Mouse (Mus musculus) midbrain, embryonic 10.5 days (tissue): ENCODE measurements at regions not wholly inside any gene's neighbourhood (a gene's known extent, or its start where the extent isn't known, plus 50 kb on each side); places are given as distances from the start of the nearest gene placed in this dataset.

Experiments
- DNase-seq: peaks from one replicate; pipeline ENCODE4 v3.0.0-alpha.2; 2017; ENCODE audit warnings: low spot score
- H3K27ac ChIP-seq: fragments of 300-500 bp; sonication (generic); replicated peaks from 2 replicates; pipeline ENCODE4 v1.5.1; 2016; ENCODE audit warnings: mild to moderate bottlenecking
- H3K27me3 ChIP-seq: fragments of 300-500 bp; sonication (generic); 2 replicates; pipeline ENCODE4 v1.6.1; 2016; ENCODE audit warnings: low read depth, mild to moderate bottlenecking; ENCODE audit not compliant: poor library complexity, severe bottlenecking
- H3K36me3 ChIP-seq: fragments of 300-500 bp; sonication (generic); 2 replicates; pipeline ENCODE4 v1.6.1; 2016; ENCODE audit warnings: mild to moderate bottlenecking, moderate library complexity
- H3K4me1 ChIP-seq: fragments of 300-500 bp; sonication (generic); 2 replicates; pipeline ENCODE4 v1.6.1; 2016
- H3K4me3 ChIP-seq: fragments of 300-500 bp; sonication (generic); 2 replicates; pipeline ENCODE4 v1.5.1; 2016; ENCODE audit warnings: mild to moderate bottlenecking, moderate library complexity
- H3K9me3 ChIP-seq: fragments of 300-500 bp; sonication (generic); replicated peaks from 2 replicates; pipeline ENCODE4 v1.6.1; 2016; ENCODE audit warnings: mild to moderate bottlenecking
- WGBS: fragments of 180-500 bp; shearing (Covaris S2); methylation state at CpG from one replicate; pipeline ENCODE4 v1.1.7; 2016; 5-methylcytosine and 5-hydroxymethylcytosine counted together

GRCm38 (mm10) chrX:77307374-77307773 is 203.4 kb upstream of the Tbl1x start:
- no peaks in the 10 kb centered on the region for H3K4me1 ChIP-seq
- no peak overlapping the region for H3K27ac ChIP-seq
- H3K4me3 ChIP-seq = no peak overlapping the region
- H3K27me3 ChIP-seq = no peaks in the 10 kb centered on the region
- H3K9me3 ChIP-seq = no peaks in the 10 kb centered on the region
- WGBS = 71% methylated on average over 1 of the region's 1 CpGs
- no peak for DNase-seq
- no peaks in the 10 kb centered on the region for H3K36me3 ChIP-seq

- Histone ChIP-seq H3K27me3 (no peaks in the 10 kb centered on the region), H3K36me3 (no peaks in the 10 kb centered on the region), H3K9me3 (no peaks in the 10 kb centered on the region), H3K27ac (no peak overlapping the region), H3K4me1 (no peaks in the 10 kb centered on the region), H3K4me3 (no peak overlapping the region)
- 76% methylated on average over 3 of the region's 3 CpGs for WGBS
- DNase-seq = no peak
These were observed 196.4 kb upstream of the Tbl1x start for GRCm38 (mm10) chrX:77314384-77314783.

- Histone ChIP-seq H3K9me3 (no peaks in the 10 kb centered on the region), H3K4me3 (no peak overlapping the region), H3K27ac (no peak overlapping the region), H3K4me1 (no peaks in the 10 kb centered on the region), H3K36me3 (no peaks in the 10 kb centered on the region), H3K27me3 (no peaks in the 10 kb centered on the region)
- 36% methylated on average over 4 of the region's 4 CpGs for WGBS
- no peak for DNase-seq
These were observed 187.2 kb upstream of the Tbl1x start for GRCm38 (mm10) chrX:77323644-77324043.

- Histone ChIP-seq H3K27me3 (no peaks in the 10 kb centered on the region), H3K27ac (no peak overlapping the region), H3K36me3 (no peaks in the 10 kb centered on the region), H3K4me1 (no peaks in the 10 kb centered on the region), H3K4me3 (no peak overlapping the region), H3K9me3 (no peaks in the 10 kb centered on the region)
- WGBS = 63% methylated on average over 2 of the region's 2 CpGs
- no peak for DNase-seq
These were observed 157.6 kb upstream of the Tbl1x start for GRCm38 (mm10) chrX:77353181-77353580.

GRCm38 (mm10) chrX:77360551-77360950 is 150.3 kb upstream of the Tbl1x start:
- Histone ChIP-seq H3K27me3 (no peaks in the 10 kb centered on the region), H3K4me1 (no peaks in the 10 kb centered on the region), H3K4me3 (no peak overlapping the region), H3K36me3 (no peaks in the 10 kb centered on the region), H3K9me3 (no peaks in the 10 kb centered on the region), H3K27ac (no peak overlapping the region)
- DNase-seq = no peak
- 74% methylated on average over 2 of the region's 2 CpGs for WGBS

GRCm38 (mm10) chrX:77361106-77361505 is 149.7 kb upstream of the Tbl1x start:
- WGBS = 95% methylated on average over 2 of the region's 2 CpGs
- DNase-seq = no peak

GRCm38 (mm10) chrX:77363657-77364056 is 147.2 kb upstream of the Tbl1x start:
- no peaks in the 10 kb centered on the region for H3K9me3 ChIP-seq
- DNase-seq = no peak
- H3K27me3 ChIP-seq = no peaks in the 10 kb centered on the region
- no peak overlapping the region for H3K4me3 ChIP-seq
- WGBS = 66% methylated on average over 1 of the region's 1 CpGs
- H3K27ac ChIP-seq = no peak overlapping the region
- H3K36me3 ChIP-seq = no peaks in the 10 kb centered on the region
- H3K4me1 ChIP-seq = no peaks in the 10 kb centered on the region

More at GRCm38 (mm10) chrX:77361106-77361505, 149.7 kb upstream of the Tbl1x start:
- H3K4me3 ChIP-seq = no peak overlapping the region
- no peaks in the 10 kb centered on the region for H3K36me3 ChIP-seq
- no peak overlapping the region for H3K27ac ChIP-seq
- H3K27me3 ChIP-seq = no peaks in the 10 kb centered on the region
- no peaks in the 10 kb centered on the region for H3K9me3 ChIP-seq
- no peaks in the 10 kb centered on the region for H3K4me1 ChIP-seq

- Histone ChIP-seq H3K27me3 (no peaks in the 10 kb centered on the region), H3K27ac (no peak overlapping the region), H3K36me3 (no peaks in the 10 kb centered on the region), H3K4me1 (no peaks in the 10 kb centered on the region), H3K9me3 (no peaks in the 10 kb centered on the region), H3K4me3 (no peak overlapping the region)
- no peak for DNase-seq
These were observed 143.5 kb upstream of the Tbl1x start for GRCm38 (mm10) chrX:77367351-77367750.

GRCm38 (mm10) chrX:77387271-77387670 is 123.5 kb upstream of the Tbl1x start:
- Histone ChIP-seq H3K36me3 (no peaks in the 10 kb centered on the region), H3K4me3 (no peak overlapping the region), H3K9me3 (no peaks in the 10 kb centered on the region), H3K4me1 (no peaks in the 10 kb centered on the region), H3K27ac (no peak overlapping the region), H3K27me3 (no peaks in the 10 kb centered on the region)
- no peak for DNase-seq
- 89% methylated on average over 1 of the region's 1 CpGs for WGBS

GRCm38 (mm10) chrX:77391760-77392446 is 118.9 kb upstream of the Tbl1x start:
- H3K4me1 ChIP-seq = no peaks in the 10 kb centered on the region
- no peak for DNase-seq

GRCm38 (mm10) chrX:77406896-77407295 is 103.9 kb upstream of the Tbl1x start:
- Histone ChIP-seq H3K4me3 (no peak overlapping the region), H3K4me1 (no peaks in the 10 kb centered on the region), H3K27ac (no peak overlapping the region), H3K27me3 (no peaks in the 10 kb centered on the region), H3K9me3 (no peaks in the 10 kb centered on the region), H3K36me3 (no peaks in the 10 kb centered on the region)
- no peak for DNase-seq
- WGBS = 87% methylated on average over 3 of the region's 3 CpGs

More at GRCm38 (mm10) chrX:77391760-77392446, 118.9 kb upstream of the Tbl1x start:
- Histone ChIP-seq H3K4me3 (no peak overlapping the region), H3K9me3 (no peaks in the 10 kb centered on the region), H3K27me3 (no peaks in the 10 kb centered on the region), H3K36me3 (no peaks in the 10 kb centered on the region), H3K27ac (no peak overlapping the region)
- WGBS = 79% methylated on average over 4 of the region's 4 CpGs

- no peaks in the 10 kb centered on the region for H3K36me3 ChIP-seq
- no peak overlapping the region for H3K27ac ChIP-seq
- DNase-seq = no peak
- H3K4me1 ChIP-seq = no peaks in the 10 kb centered on the region
- no peak overlapping the region for H3K4me3 ChIP-seq
- H3K9me3 ChIP-seq = no peaks in the 10 kb centered on the region
- no peaks in the 10 kb centered on the region for H3K27me3 ChIP-seq
- 75% methylated on average over 3 of the region's 3 CpGs for WGBS
These were observed 102.9 kb upstream of the Tbl1x start for GRCm38 (mm10) chrX:77407925-77408324.

- WGBS = 81% methylated on average over 7 of the region's 7 CpGs
- no peaks in the 10 kb centered on the region for H3K9me3 ChIP-seq
- no peaks in the 10 kb centered on the region for H3K4me1 ChIP-seq
- H3K27ac ChIP-seq = no peak overlapping the region
- no peaks in the 10 kb centered on the region for H3K27me3 ChIP-seq
- DNase-seq = no peak
- H3K36me3 ChIP-seq = no peaks in the 10 kb centered on the region
- no peak overlapping the region for H3K4me3 ChIP-seq
These were observed 101.4 kb upstream of the Tbl1x start for GRCm38 (mm10) chrX:77409370-77409769.

GRCm38 (mm10) chrX:77410812-77411211 is 100.0 kb upstream of the Tbl1x start:
- Histone ChIP-seq H3K36me3 (no peaks in the 10 kb centered on the region), H3K9me3 (no peaks in the 10 kb centered on the region), H3K27ac (no peak overlapping the region), H3K4me3 (no peak overlapping the region), H3K4me1 (no peaks in the 10 kb centered on the region), H3K27me3 (no peaks in the 10 kb centered on the region)
- no peak for DNase-seq
